Mouse (Mus musculus) small intestine, adult 2 months (tissue): ENCODE measurements around the gene Bckdha. TPM values are rescaled to one million over a fixed set of nuclear protein-coding genes. Genes with fewer than 3 reads are reported as not detected.
A peak's percentile ranks its signal among the peaks of the same experiment; 100 is the strongest.

Source experiments
- H3K27ac ChIP-seq: fragments of 200-500 bp; 2 replicates; pipeline ENCODE4 v1.5.1; 2012; ENCODE audit warnings: low read depth, low read length, control low read depth, inconsistent platforms; ENCODE audit not compliant: insufficient read depth
- H3K27me3 ChIP-seq: fragments of 200-500 bp; 2 replicates; pipeline ENCODE4 v1.6.1; 2012; ENCODE audit warnings: mild to moderate bottlenecking, moderate library complexity, low read length, inconsistent platforms; ENCODE audit not compliant: control insufficient read depth, insufficient read depth
- H3K36me3 ChIP-seq: fragments of 200-500 bp; 2 replicates; pipeline ENCODE4 v1.6.1; 2012; ENCODE audit warnings: mild to moderate bottlenecking, low read length, control low read depth, inconsistent platforms; ENCODE audit not compliant: control insufficient read depth, insufficient read depth
- H3K4me1 ChIP-seq: fragments of 200-500 bp; 2 replicates; pipeline ENCODE4 v1.6.1; 2012; ENCODE audit warnings: low read length, inconsistent platforms, mixed read lengths; ENCODE audit not compliant: control insufficient read depth, insufficient read depth, insufficient read length
- H3K4me3 ChIP-seq: fragments of 200-500 bp; 2 replicates; pipeline ENCODE4 v1.5.1; 2012; ENCODE audit warnings: low read depth, mild to moderate bottlenecking, control low read depth, inconsistent platforms, low read length, moderate library complexity
- CTCF ChIP-seq: fragments of 200-500 bp; IDR thresholded peaks from 2 replicates; pipeline ENCODE4 v1.5.1; 2012; ENCODE audit warnings: low read depth, mild to moderate bottlenecking, control low read depth, inconsistent platforms, low read length, moderate library complexity, mixed read lengths; ENCODE audit not compliant: insufficient replicate concordance, insufficient read length; ENCODE audit errors: extremely low read depth
- POLR2A ChIP-seq: fragments of 200-500 bp; IDR thresholded peaks from 2 replicates; pipeline ENCODE4 v1.6.1; 2012; ENCODE audit warnings: low read depth, mild to moderate bottlenecking, control low read depth, inconsistent platforms, low read length, moderate library complexity
- WGBS: fragments of 180-500 bp; shearing (Covaris S2); methylation state at CpG from one replicate; pipeline ENCODE4 v1.1.7; 2018; 5-methylcytosine and 5-hydroxymethylcytosine counted together
- polyA plus RNA-seq: library from polyadenylated mRNA; depleted of rRNA; stranded (reverse); fragments of >200 nt; gene quantifications from 2 replicates; pipeline ENCODE4 v1.2.3, GENCODE M21; 2012

The Bckdha gene
- polyA plus RNA-seq, 1 experiment, result 98.5 TPM

DNA sequence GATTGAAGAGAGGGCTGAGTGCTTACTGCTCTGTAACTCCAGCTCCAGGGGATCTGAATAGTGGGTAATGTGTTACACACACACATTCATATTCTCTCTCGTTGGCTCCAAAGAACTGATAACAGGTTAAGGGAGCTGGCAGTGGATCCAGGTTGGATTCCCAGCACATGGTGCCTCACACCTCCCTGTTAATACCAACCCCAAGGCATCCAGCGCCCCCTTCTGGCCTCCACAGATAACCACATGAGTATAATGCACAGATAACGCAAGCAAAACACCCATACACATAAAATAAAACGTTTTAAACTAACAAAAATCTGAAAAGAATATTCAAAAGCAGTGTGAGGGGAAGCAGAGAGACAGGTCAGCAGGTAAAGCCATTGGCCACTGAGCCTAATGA is 13.7 kb upstream of the Bckdha start:
- 52% methylated on average over 4 of the region's 4 CpGs for WGBS
- TF ChIP-seq CTCF, result peak; percentile 18; the same call in 1 of the 2 replicates
- no peak for TF ChIP-seq POLR2A

GRCm38 (mm10) chr7:25671686-25672085 is 12.9 kb upstream of the Bckdha start:
- 49% methylated on average over 2 of the region's 2 CpGs for WGBS
- Histone ChIP-seq H3K4me3 (no peak overlapping the region), H3K36me3 (peaks cover 9% of the 10 kb centered on the region; the same call in 1 of the 2 replicates), H3K27me3 (peaks cover 15% of the 10 kb centered on the region), H3K4me1 (peaks cover 7% of the 10 kb centered on the region), H3K27ac (no peak overlapping the region)
- no peak for TF ChIP-seq CTCF
- TF ChIP-seq POLR2A, result no peak

More for the DNA sequence above, 13.7 kb upstream of the Bckdha start:
- Histone ChIP-seq H3K36me3 (peaks cover 9% of the 10 kb centered on the region; the same call in 1 of the 2 replicates), H3K27ac (no peak overlapping the region), H3K27me3 (peaks cover 15% of the 10 kb centered on the region), H3K4me1 (peaks cover 7% of the 10 kb centered on the region), H3K4me3 (no peak overlapping the region)

DNA sequence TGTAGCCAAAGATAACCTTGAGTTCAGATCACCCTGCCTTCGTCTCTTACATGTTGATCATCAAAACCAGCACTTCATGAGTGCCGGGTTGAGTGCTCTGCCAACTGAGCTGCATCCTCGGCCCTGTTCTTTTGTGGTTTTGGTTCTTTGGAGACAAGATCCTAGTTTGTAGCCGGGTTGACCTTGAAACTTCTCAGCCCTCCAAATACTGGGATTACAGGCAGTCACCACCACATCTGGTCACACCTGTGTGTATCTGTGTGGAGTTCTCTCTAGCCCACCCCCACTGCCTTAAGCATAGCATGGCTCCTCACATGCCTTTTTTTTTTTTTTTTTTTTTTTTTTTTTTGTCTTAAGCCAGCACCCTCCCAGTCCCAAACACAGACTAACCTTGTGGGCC is 11.3 kb upstream of the Bckdha start:
- H3K4me3 ChIP-seq, result no peak overlapping the region

GRCm38 (mm10) chr7:25669631-25670030 is 10.8 kb upstream of the Bckdha start:
- WGBS, result 84% methylated on average over 9 of the region's 9 CpGs
- Histone ChIP-seq H3K27me3 (peaks cover 5% of the 10 kb centered on the region), H3K27ac (no peak overlapping the region), H3K36me3 (peaks cover 22% of the 10 kb centered on the region; the same call in 1 of the 2 replicates), H3K4me1 (no peaks in the 10 kb centered on the region; the same call in 1 of the 2 replicates), H3K4me3 (no peak overlapping the region)
- TF ChIP-seq CTCF, result no peak
- TF ChIP-seq POLR2A, result no peak

More for the DNA sequence above, 11.3 kb upstream of the Bckdha start:
- Histone ChIP-seq H3K4me1 (peaks cover 4% of the 10 kb centered on the region), H3K27ac (no peak overlapping the region), H3K27me3 (peaks cover 9% of the 10 kb centered on the region), H3K36me3 (peaks cover 20% of the 10 kb centered on the region; the same call in 1 of the 2 replicates)
- WGBS, result 87% methylated on average over 4 of the region's 4 CpGs
- TF ChIP-seq POLR2A, result no peak
- TF ChIP-seq CTCF, result no peak

GRCm38 (mm10) chr7:25669158-25669557 is 10.4 kb upstream of the Bckdha start:
- Histone ChIP-seq H3K27ac (no peak overlapping the region), H3K4me1 (no peaks in the 10 kb centered on the region; the same call in 1 of the 2 replicates), H3K27me3 (peaks cover 4% of the 10 kb centered on the region; the same call in 1 of the 2 replicates), H3K36me3 (peaks cover 26% of the 10 kb centered on the region), H3K4me3 (no peak overlapping the region)
- TF ChIP-seq CTCF (no peak), POLR2A (no peak)
- WGBS, result 83% methylated on average over 10 of the region's 10 CpGs

- Histone ChIP-seq H3K36me3 (peaks cover 31% of the 10 kb centered on the region), H3K27ac (no peak overlapping the region), H3K4me3 (no peak overlapping the region), H3K4me1 (no peaks in the 10 kb centered on the region; the same call in 1 of the 2 replicates), H3K27me3 (no peaks in the 10 kb centered on the region)
- TF ChIP-seq CTCF (no peak), POLR2A (no peak)
- WGBS, result 94% methylated on average over 8 of the region's 8 CpGs
Observed at GRCm38 (mm10) chr7:25666381-25666780, 7.6 kb upstream of the Bckdha start.

GRCm38 (mm10) chr7:25657785-25658184 is 996 bp downstream of the Bckdha start:
- WGBS, result 16% methylated on average over 10 of the region's 10 CpGs
- TF ChIP-seq CTCF (no peak), POLR2A (no peak)
- Histone ChIP-seq H3K4me1 (peaks cover 7% of the 10 kb centered on the region; the same call in 1 of the 2 replicates), H3K27me3 (no peaks in the 10 kb centered on the region), H3K36me3 (no peaks in the 10 kb centered on the region), H3K4me3 (peak overlapping the region; percentile 72), H3K27ac (no peak overlapping the region)

DNA sequence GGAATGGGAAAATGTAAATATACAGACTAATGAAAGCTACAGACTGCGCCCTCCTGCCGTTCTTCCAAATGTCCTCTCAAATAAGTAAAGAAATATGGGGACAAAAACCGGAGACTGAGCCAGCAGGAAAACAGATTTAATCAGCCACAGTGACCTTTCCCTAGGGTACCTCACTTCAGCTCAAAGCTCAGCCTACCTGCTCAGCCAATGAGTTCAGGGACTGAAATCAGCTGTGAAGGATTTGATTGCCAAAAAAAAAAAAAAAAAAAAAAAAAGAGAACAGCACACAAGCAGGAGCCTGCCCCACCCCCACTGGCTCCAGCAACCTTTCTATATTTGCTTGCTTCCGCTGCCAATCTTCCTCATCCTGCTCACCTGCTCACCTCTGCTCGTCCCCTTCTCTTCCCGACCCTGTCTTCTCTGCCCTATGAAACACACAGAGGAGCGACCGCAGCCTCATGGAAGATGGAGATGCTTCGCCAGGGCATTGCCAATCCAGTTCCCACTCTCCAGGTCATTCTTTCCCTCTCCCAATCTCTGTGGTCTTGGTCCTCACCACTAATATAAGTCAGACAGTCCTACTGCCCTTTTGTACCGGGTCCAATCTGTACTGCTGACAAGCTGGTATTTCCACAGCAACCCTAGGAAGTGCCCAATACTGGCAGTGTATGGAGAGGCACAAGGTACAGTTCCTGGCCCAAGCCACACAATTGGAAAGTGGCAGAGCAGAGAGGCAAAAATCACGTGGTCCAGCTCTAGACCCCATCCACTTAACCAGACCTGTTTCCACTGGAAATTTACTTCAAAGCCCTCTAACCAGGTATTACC is 3.0 kb downstream of the Bckdha start:
- 46% methylated on average over 11 of the region's 11 CpGs for WGBS
- Histone ChIP-seq H3K27ac (no peak overlapping the region), H3K36me3 (no peaks in the 10 kb centered on the region), H3K4me1 (peaks cover 7% of the 10 kb centered on the region; the same call in 1 of the 2 replicates), H3K4me3 (peak overlapping the region; percentile 19; the same call in 1 of the 2 replicates), H3K27me3 (no peaks in the 10 kb centered on the region)
- no peak for TF ChIP-seq CTCF
- TF ChIP-seq POLR2A, result no peak
